In genomic region chr12:84771981-84772520, GRCm38 (mm10) we compare ENCODE assay signal across 7 mouse cellular contexts. TPM values are rescaled to one million over a fixed set of nuclear protein-coding genes. Genes with fewer than 3 reads are reported as not detected.
DNase-seq lines count a peak whose midpoint lies in the region; ATAC-seq and TF ChIP-seq lines count a peak whose summit lies in the region.

No protein-coding gene starts in this region.

- peak overlapping the region; percentile 75 for H3K9ac ChIP-seq in embryonic facial prominence, embryonic 15.5 days
- H3K9ac ChIP-seq in liver, embryonic 11.5 days (ENCODE audit: low read depth, low read length) = peak overlapping the region; percentile 84
- peak overlapping the region; percentile 88 for H3K9ac ChIP-seq in stomach, postnatal 0 days (ENCODE audit: low read length)

- H3K36me3 ChIP-seq in spleen, adult 2 months (ENCODE audit: control insufficient read depth, insufficient read depth, low read length) = no peaks in the 10 kb centered on the region
- no peaks in the 10 kb centered on the region; the same call in 1 of the 2 replicates for H3K36me3 ChIP-seq in embryonic facial prominence, embryonic 15.5 days
- H3K36me3 ChIP-seq in liver, embryonic 11.5 days (ENCODE audit: control insufficient read depth, insufficient read depth, low read length) = peaks cover 3% of the 10 kb centered on the region; the same call in 1 of the 2 replicates
- no peaks in the 10 kb centered on the region for H3K36me3 ChIP-seq in stomach, postnatal 0 days (ENCODE audit: control insufficient read depth, insufficient read depth, low read length)

- peak overlapping the region; percentile 89 for H3K4me3 ChIP-seq in spleen, adult 2 months (ENCODE audit: extremely low read depth, insufficient read depth, insufficient read length)
- peak overlapping the region; percentile 79 for H3K4me3 ChIP-seq in embryonic facial prominence, embryonic 15.5 days (replicated peaks)
- peak overlapping the region; percentile 86 for H3K4me3 ChIP-seq in liver, embryonic 11.5 days (ENCODE audit: low read depth, low read length)
- H3K4me3 ChIP-seq in stomach, postnatal 0 days (ENCODE audit: low read depth, low read length) = peak overlapping the region; percentile 82

- H3K9me3 ChIP-seq in embryonic facial prominence, embryonic 15.5 days (replicated peaks) = no peaks in the 10 kb centered on the region
- no peaks in the 10 kb centered on the region for H3K9me3 ChIP-seq in liver, embryonic 11.5 days (ENCODE audit: control insufficient read depth, low read length)
- H3K9me3 ChIP-seq in stomach, postnatal 0 days (ENCODE audit: control insufficient read depth, low read length) = no peaks in the 10 kb centered on the region

- ATAC-seq in embryonic facial prominence, embryonic 15.5 days (ENCODE audit: insufficient number of reproducible peaks, low FRiP score, low TSS enrichment, low read depth) = no peak
- ATAC-seq in liver, embryonic 11.5 days (replicated peaks; ENCODE audit: low FRiP score) = no peak
- ATAC-seq in stomach, postnatal 0 days (ENCODE audit: low FRiP score, low TSS enrichment) = no peak

- peak overlapping the region; percentile 85 for H3K4me2 ChIP-seq in embryonic facial prominence, embryonic 15.5 days (replicated peaks)
- peak overlapping the region; percentile 71 for H3K4me2 ChIP-seq in liver, embryonic 11.5 days
- peak overlapping the region; percentile 67 for H3K4me2 ChIP-seq in stomach, postnatal 0 days (replicated peaks; ENCODE audit: low read depth)

- TF ChIP-seq EP300 in stomach, postnatal 0 days (optimal IDR thresholded peaks at IDR 0.05) = no peak

- DNase-seq in spleen, adult 2 months (ENCODE audit: low read depth in 1 of 2, low spot score in 2 of 2) = no peak
- DNase-seq in spleen, postnatal 14 days (ENCODE audit: low spot score in 2 of 2) = no peak
- no peak for DNase-seq in liver, embryonic 11.5 days (ENCODE audit: low spot score)
- DNase-seq in stomach, postnatal 0 days (ENCODE audit: low spot score) = no peak
- DNase-seq in thymus, postnatal 14 days = no peak
- DNase-seq in left cerebral cortex, adult 11 months (ENCODE audit: low spot score) = no peak

- peaks cover 6% of the 10 kb centered on the region for H3K4me1 ChIP-seq in spleen, adult 2 months (ENCODE audit: control insufficient read depth, insufficient read depth, insufficient read length)
- H3K4me1 ChIP-seq in embryonic facial prominence, embryonic 15.5 days = peaks cover 26% of the 10 kb centered on the region
- peaks cover 23% of the 10 kb centered on the region for H3K4me1 ChIP-seq in liver, embryonic 11.5 days (replicated peaks; ENCODE audit: control insufficient read depth, insufficient read depth, low read length)
- no peaks in the 10 kb centered on the region for H3K4me1 ChIP-seq in stomach, postnatal 0 days (replicated peaks; ENCODE audit: control insufficient read depth, insufficient read depth)

- H3K27ac ChIP-seq in spleen, adult 2 months (ENCODE audit: insufficient read depth, low read length) = no peak overlapping the region; the same call in 1 of the 2 replicates
- peak overlapping the region; percentile 95 for H3K27ac ChIP-seq in embryonic facial prominence, embryonic 15.5 days (replicated peaks)
- peak overlapping the region; percentile 89 for H3K27ac ChIP-seq in liver, embryonic 11.5 days (ENCODE audit: low read depth, low read length)
- H3K27ac ChIP-seq in stomach, postnatal 0 days (replicated peaks) = peak overlapping the region; percentile 95

- 5% methylated on average over 10 of the region's 10 CpGs for WGBS in spleen, adult 2 months
- 2% methylated on average over 10 of the region's 10 CpGs for WGBS in embryonic facial prominence, embryonic 15.5 days
- 8% methylated on average over 10 of the region's 10 CpGs for WGBS in liver, embryonic 11.5 days
- 2% methylated on average over 10 of the region's 10 CpGs for WGBS in stomach, postnatal 0 days

- no peaks in the 10 kb centered on the region for H3K27me3 ChIP-seq in spleen, adult 2 months (ENCODE audit: control insufficient read depth, insufficient read depth, low read length)
- H3K27me3 ChIP-seq in embryonic facial prominence, embryonic 15.5 days = no peaks in the 10 kb centered on the region
- no peaks in the 10 kb centered on the region for H3K27me3 ChIP-seq in liver, embryonic 11.5 days (replicated peaks; ENCODE audit: control insufficient read depth, insufficient read depth, low read length)
- H3K27me3 ChIP-seq in stomach, postnatal 0 days (ENCODE audit: control insufficient read depth, insufficient read depth, low read length) = no peaks in the 10 kb centered on the region

- TF ChIP-seq CTCF in spleen, adult 2 months (IDR thresholded peaks at IDR 0.05; ENCODE audit: extremely low read depth, insufficient read depth, insufficient read length, insufficient replicate concordance) = no peak
- no peak for TF ChIP-seq CTCF in stomach, postnatal 0 days (IDR thresholded peaks at IDR 0.05; ENCODE audit: low read depth)

- TF ChIP-seq POLR2A in spleen, adult 2 months (IDR thresholded peaks at IDR 0.05; ENCODE audit: low read depth, low read length) = no peak

RNA-seq across cellular contexts. Expression of gene Npc2, which starts 0.9 kb away (rescaled TPM):
- 140 and 155 TPM in 2 replicates for polyA plus RNA-seq in spleen, adult 2 months (2012; rRNA removed)
- polyA plus RNA-seq in embryonic facial prominence, embryonic 15.5 days (2015; fragmentation: Nextera tagmentation; extraction: Ambion mirVana) = 72.0 and 72.3 TPM in 2 replicates
- 40.3 and 41.7 TPM in 2 replicates for polyA plus RNA-seq in liver, embryonic 11.5 days (2014; fragmentation: Nextera tagmentation; extraction: Ambion mirVana)
- polyA plus RNA-seq in stomach, postnatal 0 days (2015; fragmentation: Nextera tagmentation; extraction: Ambion mirVana) = 49.0 and 49.4 TPM in 2 replicates

RNA-seq across cellular contexts. Expression of gene Isca2, which starts 1.0 kb away (rescaled TPM):
- polyA plus RNA-seq in spleen, adult 2 months (2012; rRNA removed) = 26.7 and 28.8 TPM in 2 replicates
- polyA plus RNA-seq in embryonic facial prominence, embryonic 15.5 days (2015; fragmentation: Nextera tagmentation; extraction: Ambion mirVana) = 128 and 137 TPM in 2 replicates
- 139 TPM in 2 replicates for polyA plus RNA-seq in liver, embryonic 11.5 days (2014; fragmentation: Nextera tagmentation; extraction: Ambion mirVana)
- 73.0 and 75.2 TPM in 2 replicates for polyA plus RNA-seq in stomach, postnatal 0 days (2015; fragmentation: Nextera tagmentation; extraction: Ambion mirVana)
